Mouse (Mus musculus): ENCODE results near the gene Prox2. TPM values are rescaled to one million over a fixed set of nuclear protein-coding genes. Genes with fewer than 3 reads are reported as not detected.

Prox2 gene
- total and polyA plus RNA-seq, 3 experiments = 1.2 to 1.7 (median 1.5) TPM

- 83% methylated on average over 3 of the region's 3 CpGs for WGBS
Observed at GRCm38 (mm10) chr12:85113917-85114316, 3.4 kb upstream of the Prox2 start.

GRCm38 (mm10) chr12:85113337-85113736 lies 2.8 kb upstream of the Prox2 start:
- Histone ChIP-seq H3K9ac (ENCODE audit: low read depth, low read length) (no peak overlapping the region), H3K27ac (no peak overlapping the region), H3K27me3 (ENCODE audit: control insufficient read depth, insufficient read depth, low read length) (no peaks in the 10 kb centered on the region), H3K79me2 (replicated peaks; ENCODE audit: control insufficient read depth, insufficient read depth, low read length) (peaks cover 9% of the 10 kb centered on the region), H3K4me1 (ENCODE audit: control insufficient read depth, insufficient read depth, low read length) (peaks cover 17% of the 10 kb centered on the region), H3K4me3 (no peak overlapping the region), H3K36me3 (ENCODE audit: control insufficient read depth, insufficient read depth, low read length) (peaks cover 31% of the 10 kb centered on the region)
- intact Hi-C loops (cut with DNase I) = no loop called here
- 19% methylated on average over 3 of the region's 3 CpGs for WGBS
- TF ChIP-seq CTCF (IDR thresholded peaks at IDR 0.05) (no peak), EP300 (IDR thresholded peaks at IDR 0.05; ENCODE audit: insufficient read depth, low read depth, low read length) (no peak), POLR2A (IDR thresholded peaks at IDR 0.05; ENCODE audit: insufficient read depth, low read depth, low read length) (no peak)
- DNase-seq = no peak

More at GRCm38 (mm10) chr12:85113917-85114316, 3.4 kb upstream of the Prox2 start:
- H3K27ac ChIP-seq = no peak overlapping the region
- TF ChIP-seq POLR2A (IDR thresholded peaks at IDR 0.05; ENCODE audit: insufficient read depth, low read depth, low read length) (no peak), CTCF (IDR thresholded peaks at IDR 0.05) (no peak), EP300 (IDR thresholded peaks at IDR 0.05; ENCODE audit: insufficient read depth, low read depth, low read length) (no peak)
- no peak overlapping the region for H3K4me3 ChIP-seq
- H3K79me2 ChIP-seq (replicated peaks; ENCODE audit: control insufficient read depth, insufficient read depth, low read length) = peaks cover 9% of the 10 kb centered on the region
- intact Hi-C loops (cut with DNase I) = no loop called here
- H3K4me1 ChIP-seq (ENCODE audit: control insufficient read depth, insufficient read depth, low read length) = peaks cover 17% of the 10 kb centered on the region
- DNase-seq = no peak
- no peaks in the 10 kb centered on the region for H3K27me3 ChIP-seq (ENCODE audit: control insufficient read depth, insufficient read depth, low read length)
- peaks cover 36% of the 10 kb centered on the region for H3K36me3 ChIP-seq (ENCODE audit: control insufficient read depth, insufficient read depth, low read length)
- no peak overlapping the region for H3K9ac ChIP-seq (ENCODE audit: low read depth, low read length)

GRCm38 (mm10) chr12:85112550-85113251 lies 2.1 kb upstream of the Prox2 start:
- H3K27me3 ChIP-seq (ENCODE audit: control insufficient read depth, insufficient read depth, low read length) = no peaks in the 10 kb centered on the region
- peaks cover 9% of the 10 kb centered on the region for H3K79me2 ChIP-seq (replicated peaks; ENCODE audit: control insufficient read depth, insufficient read depth, low read length)
- H3K4me1 ChIP-seq (ENCODE audit: control insufficient read depth, insufficient read depth, low read length) = peaks cover 17% of the 10 kb centered on the region
- 43% methylated on average over 7 of the region's 7 CpGs for WGBS
- TF ChIP-seq EP300 (IDR thresholded peaks at IDR 0.05; ENCODE audit: insufficient read depth, low read depth, low read length) (no peak), POLR2A (IDR thresholded peaks at IDR 0.05; ENCODE audit: insufficient read depth, low read depth, low read length) (no peak), CTCF (IDR thresholded peaks at IDR 0.05) (no peak)
- peaks cover 31% of the 10 kb centered on the region for H3K36me3 ChIP-seq (ENCODE audit: control insufficient read depth, insufficient read depth, low read length)
- intact Hi-C loops (cut with DNase I) = no loop called here
- H3K4me3 ChIP-seq = peak overlapping the region; percentile 89
- H3K9ac ChIP-seq (ENCODE audit: low read depth, low read length) = no peak overlapping the region
- H3K27ac ChIP-seq = no peak overlapping the region
- DNase-seq = no peak

- DNase-seq = peak; percentile 14 to 33
- Histone ChIP-seq H3K4me1 (ENCODE audit: control insufficient read depth, insufficient read depth, low read length) (peaks cover 15% of the 10 kb centered on the region), H3K27ac (peak overlapping the region; percentile 97), H3K4me3 (peak overlapping the region; percentile 89), H3K79me2 (replicated peaks; ENCODE audit: control insufficient read depth, insufficient read depth, low read length) (peaks cover 5% of the 10 kb centered on the region), H3K9ac (ENCODE audit: low read depth, low read length) (peak overlapping the region; percentile 96), H3K36me3 (ENCODE audit: control insufficient read depth, insufficient read depth, low read length) (peaks cover 23% of the 10 kb centered on the region), H3K27me3 (ENCODE audit: control insufficient read depth, insufficient read depth, low read length) (no peaks in the 10 kb centered on the region)
- intact Hi-C loops (cut with DNase I) = no loop called here
- WGBS = 13% methylated on average over 18 of the region's 18 CpGs
- TF ChIP-seq POLR2A (IDR thresholded peaks at IDR 0.05; ENCODE audit: insufficient read depth, low read depth, low read length) (no peak), EP300 (IDR thresholded peaks at IDR 0.05; ENCODE audit: insufficient read depth, low read depth, low read length) (no peak), CTCF (IDR thresholded peaks at IDR 0.05) (no peak)
Observed at GRCm38 (mm10) chr12:85110011-85110697, 405 bp downstream of the Prox2 start.

GRCm38 (mm10) chr12:85109426-85109825 lies 1.1 kb downstream of the Prox2 start:
- H3K27ac ChIP-seq = no peak overlapping the region; the same call in 1 of the 2 replicates
- intact Hi-C loops (cut with DNase I) = no loop called here
- WGBS = 88% methylated on average over 4 of the region's 4 CpGs
- peaks cover 20% of the 10 kb centered on the region for H3K36me3 ChIP-seq (ENCODE audit: control insufficient read depth, insufficient read depth, low read length)
- H3K9ac ChIP-seq (ENCODE audit: low read depth, low read length) = no peak overlapping the region
- peaks cover 15% of the 10 kb centered on the region for H3K4me1 ChIP-seq (ENCODE audit: control insufficient read depth, insufficient read depth, low read length)
- H3K79me2 ChIP-seq (replicated peaks; ENCODE audit: control insufficient read depth, insufficient read depth, low read length) = peaks cover 5% of the 10 kb centered on the region
- no peak for DNase-seq
- no peaks in the 10 kb centered on the region for H3K27me3 ChIP-seq (ENCODE audit: control insufficient read depth, insufficient read depth, low read length)
- no peak overlapping the region for H3K4me3 ChIP-seq
- TF ChIP-seq POLR2A (IDR thresholded peaks at IDR 0.05; ENCODE audit: insufficient read depth, low read depth, low read length) = no peak
- no peak for TF ChIP-seq CTCF (IDR thresholded peaks at IDR 0.05)
- no peak for TF ChIP-seq EP300 (IDR thresholded peaks at IDR 0.05; ENCODE audit: insufficient read depth, low read depth, low read length)

GRCm38 (mm10) chr12:85108643-85109042 lies 1.9 kb downstream of the Prox2 start:
- Histone ChIP-seq H3K27me3 (ENCODE audit: control insufficient read depth, insufficient read depth, low read length) (no peaks in the 10 kb centered on the region), H3K79me2 (replicated peaks; ENCODE audit: control insufficient read depth, insufficient read depth, low read length) (peaks cover 5% of the 10 kb centered on the region), H3K4me3 (no peak overlapping the region), H3K27ac (no peak overlapping the region), H3K36me3 (ENCODE audit: control insufficient read depth, insufficient read depth, low read length) (peaks cover 19% of the 10 kb centered on the region), H3K9ac (ENCODE audit: low read depth, low read length) (no peak overlapping the region), H3K4me1 (ENCODE audit: control insufficient read depth, insufficient read depth, low read length) (peaks cover 13% of the 10 kb centered on the region)
- intact Hi-C loops (cut with DNase I) = no loop called here
- DNase-seq = no peak
- 76% methylated on average over 3 of the region's 3 CpGs for WGBS
- TF ChIP-seq POLR2A (IDR thresholded peaks at IDR 0.05; ENCODE audit: insufficient read depth, low read depth, low read length) (no peak), EP300 (IDR thresholded peaks at IDR 0.05; ENCODE audit: insufficient read depth, low read depth, low read length) (no peak), CTCF (IDR thresholded peaks at IDR 0.05) (no peak)
